Mouse (Mus musculus) brain, embryonic 18.5 days (tissue): ENCODE results near the gene Rpp25l.
"Not testable (repeated sequence)": the region's sequence is repeated elsewhere in the genome, so short reads cannot be mapped to it uniquely, and the experiment has no call there.

Source experiments
- DNase-seq: peaks from one replicate; pipeline ENCODE4 v3.0.0-alpha.2; 2012; ENCODE audit warnings: low read depth, low spot score

The Rpp25l gene

GRCm38 (mm10) chr4:41696930-41697841 is 16.1 kb downstream of the Rpp25l start, which contains the start of gene Cntfr:
Cntfr (minus strand) TSS chr4:41697089.
- DNase-seq: not testable (repeated sequence)

GRCm38 (mm10) chr4:41696452-41696851 is 16.9 kb downstream of the Rpp25l start:
- DNase-seq: not testable (repeated sequence)

DNA sequence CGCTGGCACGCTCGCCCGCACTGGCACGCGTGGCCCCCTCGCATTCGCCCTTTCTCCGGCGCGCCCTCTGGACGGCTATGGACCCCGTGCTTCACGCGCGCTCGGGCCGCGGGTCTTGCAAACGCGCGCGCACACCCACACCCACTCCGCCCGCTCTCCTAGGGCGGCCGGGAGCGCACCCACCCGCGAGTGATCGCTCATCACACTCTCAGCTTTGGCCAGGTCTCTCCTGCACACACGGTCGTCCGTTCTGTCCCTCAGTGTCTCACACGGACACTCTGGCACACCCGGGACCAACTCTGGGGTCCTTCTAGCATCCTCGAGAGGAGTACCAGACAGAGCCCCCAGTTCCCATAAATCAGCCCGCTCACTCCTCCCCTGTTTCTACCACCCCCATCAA is 17.5 kb downstream of the Rpp25l start:
- not testable (repeated sequence) for DNase-seq

- DNase-seq: not testable (repeated sequence)
Measured at GRCm38 (mm10) chr4:41693511-41693910, 19.8 kb downstream of the Rpp25l start.

- DNase-seq: not testable (repeated sequence)
Measured at GRCm38 (mm10) chr4:41690014-41690413, 23.3 kb downstream of the Rpp25l start.

DNA sequence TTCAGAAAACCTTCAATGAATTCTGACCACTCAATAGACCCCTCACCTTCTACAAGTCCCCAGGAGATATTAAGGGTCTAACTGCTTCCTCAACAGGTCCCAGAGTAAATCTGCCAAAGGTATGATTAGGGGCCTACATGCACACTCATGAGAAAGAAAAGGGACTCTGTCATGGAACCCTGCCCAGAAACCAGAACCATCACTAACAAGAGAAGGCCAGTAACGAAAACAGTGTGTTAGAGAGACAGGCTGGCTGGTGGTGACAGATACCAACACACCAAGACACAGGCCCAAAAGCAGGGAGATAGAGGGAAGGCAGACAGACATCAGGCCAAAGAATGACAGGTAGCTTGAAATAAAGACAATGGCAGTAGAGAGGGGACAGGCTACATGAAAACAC is 24.8 kb downstream of the Rpp25l start:
- not testable (repeated sequence) for DNase-seq

- not testable (repeated sequence) for DNase-seq
Measured at GRCm38 (mm10) chr4:41685882-41686492, 27.3 kb downstream of the Rpp25l start.

- not testable (repeated sequence) for DNase-seq
Measured at GRCm38 (mm10) chr4:41684931-41685453, 28.3 kb downstream of the Rpp25l start.

DNA sequence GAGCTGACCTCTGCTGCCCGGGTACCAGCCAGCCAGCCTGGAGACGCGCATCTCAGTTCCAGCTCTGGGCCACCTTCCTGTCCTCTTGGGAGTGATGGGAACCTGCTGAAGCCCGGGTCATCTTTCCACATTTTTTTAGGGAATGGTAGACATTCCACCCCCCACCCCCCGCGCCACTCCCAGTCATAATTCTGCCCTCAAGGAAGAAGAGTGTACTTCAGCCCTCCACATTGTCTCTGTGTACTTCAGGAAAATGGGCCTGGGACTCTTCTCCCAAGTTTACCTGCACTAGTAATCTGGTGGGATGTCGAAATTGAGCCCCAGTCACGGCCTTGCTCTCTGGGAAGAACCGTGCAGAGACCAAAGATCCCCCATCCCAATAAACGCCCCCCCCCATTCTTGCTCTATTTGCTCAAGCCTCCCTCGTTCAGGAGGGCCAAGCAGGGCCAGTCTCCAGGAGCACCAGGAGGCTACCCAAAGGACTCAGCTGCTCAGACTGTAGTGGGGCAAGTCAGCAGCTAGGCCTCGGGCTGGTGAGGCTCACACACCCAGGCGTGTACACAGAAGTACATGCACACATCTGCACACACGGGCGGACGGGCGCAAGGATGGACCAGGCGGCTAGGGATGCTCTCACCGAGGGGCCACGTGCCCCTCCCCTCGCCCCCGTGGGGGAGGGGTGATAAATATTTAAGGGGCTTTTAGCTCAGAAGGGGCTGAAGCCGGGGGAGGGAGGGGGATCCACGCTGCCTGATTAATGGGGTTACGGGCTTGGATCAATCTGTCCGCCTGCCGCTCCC is 29.0 kb downstream of the Rpp25l start:
- not testable (repeated sequence) for DNase-seq

DNA sequence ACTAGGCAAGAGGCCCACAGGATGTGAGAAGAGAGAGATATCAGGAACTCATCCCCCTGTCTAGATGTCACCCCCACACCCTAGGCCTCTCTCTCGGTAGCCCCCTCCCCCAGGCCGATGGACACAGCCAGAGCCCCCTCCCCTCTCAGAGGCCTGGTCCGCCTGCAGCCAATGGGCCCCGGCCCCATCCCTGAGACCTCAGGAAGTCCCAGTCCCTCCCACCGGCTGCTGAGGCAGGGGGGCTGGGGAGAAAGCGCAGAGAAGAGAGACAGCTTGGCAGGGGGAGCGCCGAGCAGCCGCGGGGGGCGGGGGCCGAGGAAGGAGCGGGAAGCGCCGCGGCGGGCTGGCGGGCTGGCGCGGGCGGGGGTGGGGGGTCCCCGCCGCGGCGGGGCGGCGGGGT is 30.0 kb downstream of the Rpp25l start:
- not testable (repeated sequence) for DNase-seq

DNA sequence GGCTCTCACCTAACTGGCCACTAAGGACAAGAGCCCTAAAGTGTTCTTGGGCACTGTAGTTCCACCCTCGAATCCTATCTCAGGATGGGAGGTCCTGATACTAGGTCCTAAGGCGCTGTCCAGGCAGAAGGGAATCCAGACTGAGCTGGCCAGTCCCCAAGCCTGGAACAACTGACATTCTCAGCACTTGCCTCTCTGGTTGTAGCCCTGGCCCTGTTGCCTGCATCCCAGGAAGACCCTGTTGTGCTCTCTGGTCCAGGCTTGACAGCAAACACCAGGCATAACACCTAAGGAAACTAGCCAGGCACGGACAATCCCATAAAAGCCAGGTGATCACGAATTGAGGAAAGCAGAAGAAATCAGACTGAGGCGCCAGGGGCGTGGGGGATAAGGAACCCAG is 30.5 kb downstream of the Rpp25l start:
- DNase-seq: no peak

GRCm38 (mm10) chr4:41681947-41682346 is 31.4 kb downstream of the Rpp25l start:
- no peak for DNase-seq

- DNase-seq: no peak
Measured at GRCm38 (mm10) chr4:41681176-41681575, 32.2 kb downstream of the Rpp25l start.

DNA sequence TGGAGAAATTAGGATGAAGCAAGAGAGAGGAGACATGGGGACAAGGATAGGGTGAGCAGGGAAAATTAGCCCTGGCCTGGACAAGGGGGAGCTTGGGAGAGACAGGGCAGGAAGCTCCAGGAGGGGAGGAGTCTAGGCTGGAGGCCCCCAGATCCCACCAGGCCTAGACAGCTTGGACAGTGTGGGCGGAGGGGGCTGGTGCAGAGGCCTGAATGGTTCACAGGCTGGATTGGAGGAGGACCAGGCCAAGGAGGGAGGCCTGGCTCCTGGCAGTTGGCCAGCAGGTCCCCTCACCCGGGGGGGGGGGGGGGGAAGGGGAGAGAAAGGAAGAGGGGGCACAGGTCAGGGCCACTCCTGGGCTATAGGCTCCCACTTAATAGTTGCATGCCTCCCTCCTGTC is 34.0 kb downstream of the Rpp25l start:
- DNase-seq: no peak

DNA sequence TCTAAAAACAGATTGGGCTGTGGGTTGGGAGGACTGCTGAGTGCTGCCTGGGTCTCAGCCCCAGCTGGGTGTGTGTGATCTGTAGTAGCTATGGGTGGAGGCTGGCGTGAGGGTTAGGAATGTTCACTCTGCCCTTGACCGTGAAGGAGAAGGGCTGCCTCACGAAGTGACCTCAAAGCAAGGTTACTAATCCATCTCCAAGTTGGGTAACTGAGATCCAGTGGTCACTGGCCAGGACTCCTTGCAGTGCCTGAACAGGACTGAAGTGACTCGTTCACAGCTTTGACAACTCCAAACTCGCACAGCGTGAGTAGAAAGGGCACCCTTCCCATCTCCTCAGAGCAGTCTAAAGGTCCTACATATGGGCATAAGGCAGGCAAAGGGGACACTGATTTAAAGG is 34.5 kb downstream of the Rpp25l start:
- no peak for DNase-seq

DNA sequence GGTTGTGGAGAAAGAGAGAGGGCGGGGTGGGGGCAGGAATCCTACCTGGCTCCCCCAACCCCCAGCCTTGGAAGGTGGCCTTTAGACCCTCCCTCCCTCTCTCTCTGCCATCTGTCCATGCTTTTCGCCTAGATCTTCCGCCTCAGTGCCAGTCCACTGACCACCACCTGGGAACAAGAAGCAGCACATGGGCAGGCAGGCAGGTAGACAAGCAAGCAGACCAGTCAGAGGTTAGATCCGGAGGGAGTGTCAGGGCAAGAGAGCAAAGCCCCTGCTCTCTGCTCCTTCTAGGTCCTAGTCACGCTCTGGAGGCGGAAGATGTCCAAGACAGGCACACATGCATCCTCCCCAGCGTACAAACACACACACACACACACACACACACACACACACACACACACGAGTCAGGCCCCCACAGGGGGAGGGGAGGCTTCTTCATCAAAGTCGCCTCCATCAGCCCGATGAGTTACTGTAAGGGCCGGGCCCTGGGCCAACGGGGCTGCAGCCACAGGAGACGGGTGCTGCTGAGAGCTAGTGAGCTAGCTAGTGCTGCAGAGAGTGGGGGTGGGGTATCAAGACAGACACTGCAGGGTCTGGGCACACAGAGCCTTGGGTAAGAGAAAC is 36.2 kb downstream of the Rpp25l start:
- DNase-seq: no peak

DNA sequence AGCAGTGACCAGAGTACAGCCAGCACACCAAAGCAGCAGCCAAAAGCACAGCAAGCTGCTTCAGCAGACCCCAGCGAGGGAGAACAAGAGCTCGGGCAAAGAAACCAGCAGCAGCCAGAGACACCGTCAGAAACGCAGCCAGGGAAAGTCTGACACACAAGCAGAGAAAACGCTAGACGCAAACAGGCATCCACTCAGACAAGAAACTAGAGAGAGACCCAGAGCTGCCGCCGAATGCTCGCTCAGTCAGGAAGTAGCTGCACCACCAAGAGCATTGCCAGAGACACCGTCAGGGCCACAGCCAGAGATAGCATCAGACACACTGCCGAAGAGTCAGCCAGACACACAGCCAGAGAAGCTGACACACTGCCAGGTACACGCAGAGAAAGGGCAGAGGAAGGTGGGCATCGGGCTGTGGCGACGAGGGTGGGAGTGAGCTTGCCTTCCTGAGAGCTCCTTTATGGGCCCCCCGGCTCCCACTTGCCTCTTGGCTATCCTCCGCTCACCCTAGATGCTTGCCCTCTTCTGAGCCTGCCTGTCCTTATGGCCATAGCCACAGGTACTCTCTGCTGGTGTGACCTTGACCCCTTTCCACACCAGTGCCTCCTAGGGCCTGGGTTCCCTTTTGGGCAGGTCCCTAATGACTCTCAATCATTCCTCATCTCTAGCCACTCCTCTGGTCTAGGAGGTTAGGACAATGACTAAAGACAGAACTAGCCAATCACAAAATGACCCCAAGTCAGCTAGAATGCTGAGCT is 36.9 kb downstream of the Rpp25l start:
- DNase-seq: no peak

- no peak for DNase-seq
Measured at GRCm38 (mm10) chr4:41673186-41673585, 40.1 kb downstream of the Rpp25l start.

DNA sequence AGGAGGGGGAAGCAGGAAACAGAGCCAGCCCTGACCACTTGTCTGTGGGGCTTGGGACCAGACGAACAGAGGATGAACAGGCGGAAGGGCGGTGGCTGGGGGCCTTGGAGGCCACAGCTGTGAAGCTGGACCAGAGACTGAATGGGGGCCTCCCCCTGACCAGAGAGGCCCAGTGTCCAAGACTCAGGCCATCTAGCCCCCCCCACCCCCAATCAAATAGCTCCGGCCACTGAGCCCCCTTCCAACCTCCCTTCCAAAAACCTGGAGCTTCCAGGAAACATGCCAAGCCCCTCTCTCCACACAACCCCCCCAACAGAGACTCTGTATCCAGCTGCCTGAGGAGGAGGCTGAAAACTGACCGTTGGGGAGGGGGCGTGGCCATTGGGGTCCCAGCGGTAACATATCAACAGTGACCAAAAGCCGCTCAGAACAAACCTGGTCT is 40.8 kb downstream of the Rpp25l start:
- DNase-seq: no peak

DNA sequence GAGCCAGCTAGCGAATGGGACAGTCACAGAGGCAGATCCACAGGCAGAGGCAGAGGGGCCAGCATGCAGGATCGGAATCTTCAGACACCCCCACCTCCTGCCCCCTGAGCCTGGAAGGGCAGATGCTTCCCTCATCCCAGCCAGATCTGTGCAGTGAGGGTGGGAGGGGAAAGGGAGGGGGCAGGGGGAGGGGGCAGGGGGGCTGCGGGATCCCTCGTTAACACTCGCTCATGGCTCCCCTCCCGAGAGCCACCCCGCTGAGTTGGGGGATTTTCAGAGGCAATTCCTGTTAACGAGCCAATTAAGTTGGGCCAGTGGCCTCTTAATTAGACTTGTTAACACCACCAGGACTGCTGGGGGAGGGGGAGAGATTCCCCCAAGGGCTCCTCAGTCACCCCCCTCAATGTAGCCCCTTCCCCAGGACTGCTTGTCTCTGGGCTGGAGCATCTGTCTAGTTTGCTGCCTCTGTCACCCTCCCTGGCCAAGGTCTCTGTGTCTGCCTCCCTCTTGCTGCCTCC is 41.3 kb downstream of the Rpp25l start:
- no peak for DNase-seq
